Mouse (Mus musculus) kidney, embryonic 15.5 days (tissue): ENCODE data around the gene Npr2. TPM values are rescaled to one million over a fixed set of nuclear protein-coding genes. Genes with fewer than 3 reads are reported as not detected.

Experiments used
- ATAC-seq: fragments of 200-750 bp; cut with Nextera tagmentation; replicated peaks from 2 replicates; pipeline ENCODE4 v1.8.0; 2017; ENCODE audit warnings: moderate TSS enrichment; ENCODE audit not compliant: low FRiP score
- H3K27ac ChIP-seq: fragments of 300-500 bp; sonication (generic); 2 replicates; pipeline ENCODE4 v1.5.1; 2015; ENCODE audit warnings: mild to moderate bottlenecking, inconsistent platforms
- H3K27me3 ChIP-seq: fragments of 300-500 bp; sonication (generic); 2 replicates; pipeline ENCODE4 v1.6.1; 2015; ENCODE audit warnings: inconsistent platforms
- H3K36me3 ChIP-seq: fragments of 300-500 bp; sonication (generic); 2 replicates; pipeline ENCODE4 v1.6.1; 2015; ENCODE audit warnings: inconsistent platforms
- H3K4me1 ChIP-seq: fragments of 300-500 bp; sonication (generic); 2 replicates; pipeline ENCODE4 v1.6.1; 2015; ENCODE audit warnings: inconsistent platforms
- H3K4me2 ChIP-seq: fragments of 300-500 bp; sonication (generic); 2 replicates; pipeline ENCODE4 v1.6.1; 2015; ENCODE audit warnings: moderate library complexity, mild to moderate bottlenecking, inconsistent platforms
- H3K4me3 ChIP-seq: fragments of 300-500 bp; sonication (generic); replicated peaks from 2 replicates; pipeline ENCODE4 v1.5.1; 2015; ENCODE audit warnings: mild to moderate bottlenecking, inconsistent platforms
- H3K9ac ChIP-seq: fragments of 300-500 bp; sonication (generic); 2 replicates; pipeline ENCODE4 v1.6.1; 2015; ENCODE audit warnings: mild to moderate bottlenecking, inconsistent platforms
- H3K9me3 ChIP-seq: fragments of 300-500 bp; sonication (generic); replicated peaks from 2 replicates; pipeline ENCODE4 v1.6.1; 2016; ENCODE audit warnings: inconsistent platforms
- WGBS: fragments of 180-500 bp; shearing (Covaris S2); methylation state at CpG from one replicate; pipeline ENCODE4 v1.1.7; 2015; ENCODE audit warnings: mixed read lengths; 5-methylcytosine and 5-hydroxymethylcytosine counted together
- microRNA-seq: library from miRNA; unstranded; fragments of <30 nt; microRNA quantifications from one replicate; pipeline ENCODE4, GENCODE M21; 2016
- polyA plus RNA-seq: library from polyadenylated mRNA; unstranded; fragments of >200 nt; fragmentation: Nextera tagmentation; extraction: Ambion mirVana; gene quantifications from 2 replicates; pipeline ENCODE4 v1.2.1, GENCODE M21; 2015

Gene Npr2
- polyA plus RNA-seq, 1 experiment from 2014 or later = 10.2 TPM

GRCm38 (mm10) chr4:43679416-43680043, 47.8 kb downstream of the Npr2 start:
- Histone ChIP-seq H3K36me3 (peaks cover 20% of the 10 kb centered on the region; the same call in 1 of the 2 replicates), H3K27me3 (no peaks in the 10 kb centered on the region), H3K27ac (no peak overlapping the region), H3K4me3 (no peak overlapping the region), H3K4me2 (no peak overlapping the region), H3K4me1 (no peaks in the 10 kb centered on the region), H3K9ac (no peak overlapping the region), H3K9me3 (no peaks in the 10 kb centered on the region)
- ATAC-seq = no peak
- WGBS = 78% methylated on average over 7 of the region's 7 CpGs

GRCm38 (mm10) chr4:43690021-43690420, 58.3 kb downstream of the Npr2 start:
- no peak for ATAC-seq
- no peak overlapping the region for H3K9ac ChIP-seq
- WGBS = 96% methylated on average over 17 of the region's 17 CpGs

GRCm38 (mm10) chr4:43691026-43691425, 59.3 kb downstream of the Npr2 start:
- ATAC-seq = no peak
- Histone ChIP-seq H3K4me2 (no peak overlapping the region), H3K27me3 (no peaks in the 10 kb centered on the region), H3K36me3 (peaks cover 5% of the 10 kb centered on the region; the same call in 1 of the 2 replicates), H3K4me1 (no peaks in the 10 kb centered on the region), H3K9me3 (no peaks in the 10 kb centered on the region), H3K9ac (no peak overlapping the region), H3K4me3 (no peak overlapping the region), H3K27ac (no peak overlapping the region)
- 80% methylated on average over 5 of the region's 5 CpGs for WGBS

More at GRCm38 (mm10) chr4:43690021-43690420, 58.3 kb downstream of the Npr2 start:
- Histone ChIP-seq H3K36me3 (peaks cover 5% of the 10 kb centered on the region; the same call in 1 of the 2 replicates), H3K4me1 (no peaks in the 10 kb centered on the region), H3K9me3 (no peaks in the 10 kb centered on the region), H3K4me2 (no peak overlapping the region), H3K27me3 (no peaks in the 10 kb centered on the region), H3K27ac (no peak overlapping the region), H3K4me3 (no peak overlapping the region)

GRCm38 (mm10) chr4:43693806-43694241, 62.1 kb downstream of the Npr2 start:
- Histone ChIP-seq H3K9me3 (no peaks in the 10 kb centered on the region), H3K4me2 (no peak overlapping the region), H3K27ac (no peak overlapping the region), H3K36me3 (0 out of 2 replicates have a peak, but pooled peaks cover 5% of the 10 kb centered on the region), H3K9ac (no peak overlapping the region), H3K4me1 (no peaks in the 10 kb centered on the region), H3K4me3 (no peak overlapping the region), H3K27me3 (no peaks in the 10 kb centered on the region)
- WGBS = 74% methylated on average over 5 of the region's 5 CpGs
- ATAC-seq = no peak

GRCm38 (mm10) chr4:43694439-43695248, 62.9 kb downstream of the Npr2 start:
- Histone ChIP-seq H3K36me3 (0 out of 2 replicates have a peak, but pooled peaks cover 3% of the 10 kb centered on the region), H3K9ac (no peak overlapping the region), H3K9me3 (no peaks in the 10 kb centered on the region), H3K4me2 (no peak overlapping the region), H3K27me3 (no peaks in the 10 kb centered on the region), H3K4me1 (no peaks in the 10 kb centered on the region), H3K27ac (no peak overlapping the region), H3K4me3 (no peak overlapping the region)
- ATAC-seq = no peak
- whole genome bisulfite sequencing = 94% methylated on average over 1 of the region's 1 CpGs

- Histone ChIP-seq H3K9me3 (no peaks in the 10 kb centered on the region), H3K4me3 (no peak overlapping the region), H3K4me1 (no peaks in the 10 kb centered on the region), H3K27me3 (no peaks in the 10 kb centered on the region), H3K36me3 (no peaks in the 10 kb centered on the region), H3K9ac (no peak overlapping the region), H3K27ac (no peak overlapping the region), H3K4me2 (no peak overlapping the region)
- WGBS = 30% methylated on average over 9 of the region's 9 CpGs
- peak; percentile 76; the same call in 1 of the 2 replicates for ATAC-seq
Measured at GRCm38 (mm10) chr4:43695249-43695671, 63.5 kb downstream of the Npr2 start.

- WGBS = 91% methylated on average over 13 of the region's 13 CpGs
Measured at GRCm38 (mm10) chr4:43696561-43696960, 64.8 kb downstream of the Npr2 start.

GRCm38 (mm10) chr4:43700707-43701106, 69.0 kb downstream of the Npr2 start, which contains the start of gene Olfr70:
Olfr70 (minus strand) TSS chr4:43700807.
- Histone ChIP-seq H3K9me3 (no peaks in the 10 kb centered on the region), H3K9ac (no peak within 1 kb of the TSS), H3K4me2 (no peak within 1 kb of the TSS), H3K4me3 (no peak within 1 kb of the TSS), H3K27me3 (no peaks in the 10 kb centered on the region), H3K27ac (no peak within 1 kb of the TSS), H3K4me1 (0 out of 2 replicates have a peak, but pooled peaks cover 10% of the 10 kb centered on the region), H3K36me3 (no peaks in the 10 kb centered on the region)
- WGBS = 92% methylated on average over 6 of the region's 6 CpGs
- no peak for ATAC-seq

More at GRCm38 (mm10) chr4:43696561-43696960, 64.8 kb downstream of the Npr2 start:
- no peak overlapping the region for H3K4me2 ChIP-seq
- H3K27ac ChIP-seq = no peak overlapping the region
- no peak overlapping the region for H3K9ac ChIP-seq
- H3K9me3 ChIP-seq = no peaks in the 10 kb centered on the region
- H3K36me3 ChIP-seq = no peaks in the 10 kb centered on the region
- H3K27me3 ChIP-seq = no peaks in the 10 kb centered on the region
- H3K4me1 ChIP-seq = no peaks in the 10 kb centered on the region
- no peak for ATAC-seq
- no peak overlapping the region for H3K4me3 ChIP-seq

Small RNA genes within 50 kb of the gene (microRNA-seq; reads per million reads assigned to microRNA genes)
- gene Gm25262 = not detected

Other genes with a start within 250 kb of the Npr2 start
- gene Rusc2, start 250.0 kb upstream of the Npr2 start, polyA plus RNA-seq = 11.7 and 14.1 TPM in 2 replicates
- 0.27 and 0.44 TPM in 2 replicates for gene Fam166b, start 202.8 kb upstream of the Npr2 start, polyA plus RNA-seq
- gene Tesk1, start 190.0 kb upstream of the Npr2 start, polyA plus RNA-seq = 5.9 and 7.4 TPM in 2 replicates
- gene Cd72, start 177.3 kb upstream of the Npr2 start, polyA plus RNA-seq = 3.0 and 4.3 TPM in 2 replicates
- not detected in 2 replicates for gene Sit1, start 148.2 kb upstream of the Npr2 start, polyA plus RNA-seq
- gene Ccdc107, start 139.0 kb upstream of the Npr2 start, polyA plus RNA-seq = 69.5 and 72.2 TPM in 2 replicates
- 40.8 and 45.3 TPM in 2 replicates for gene Arhgef39, start 132.2 kb upstream of the Npr2 start, polyA plus RNA-seq
- 1.7 and 2.1 TPM in 2 replicates for gene Car9, start 125.0 kb upstream of the Npr2 start, polyA plus RNA-seq
- 248 and 303 TPM in 2 replicates for gene Tpm2, start 108.2 kb upstream of the Npr2 start, polyA plus RNA-seq
- 61.6 and 66.4 TPM in 2 replicates for gene Creb3, start 69.6 kb upstream of the Npr2 start, polyA plus RNA-seq
- 71.8 and 81.0 TPM in 2 replicates for gene Tln1, start 69.2 kb upstream of the Npr2 start, polyA plus RNA-seq
- 29.3 and 30.7 TPM in 2 replicates for gene Rgp1, start 53.2 kb upstream of the Npr2 start, polyA plus RNA-seq
- 20.4 and 22.7 TPM in 2 replicates for gene Gba2, start 53.1 kb upstream of the Npr2 start, polyA plus RNA-seq
- 1.3 and 2.6 TPM in 2 replicates for gene Msmp, start 47.4 kb upstream of the Npr2 start, polyA plus RNA-seq
- 1.4 and 1.7 TPM in 2 replicates for gene Spag8, start 21.7 kb downstream of the Npr2 start, polyA plus RNA-seq
- 115 and 129 TPM in 2 replicates for gene Hint2, start 24.5 kb downstream of the Npr2 start, polyA plus RNA-seq
- 2.7 and 3.6 TPM in 2 replicates for gene Tmem8b, start 37.0 kb downstream of the Npr2 start, polyA plus RNA-seq
- 2.7 and 3.3 TPM in 2 replicates for gene Fam221b, start 37.2 kb downstream of the Npr2 start, polyA plus RNA-seq
- not detected in 2 replicates for gene Olfr70, start 68.9 kb downstream of the Npr2 start, polyA plus RNA-seq
- gene Olfr71, start 78.3 kb downstream of the Npr2 start, polyA plus RNA-seq = not detected in 2 replicates
- 0.77 and 1.0 TPM in 2 replicates for gene Hrct1, start 95.3 kb downstream of the Npr2 start, polyA plus RNA-seq
- 0.12 and 0.19 TPM in 2 replicates for gene Spaar, start 98.1 kb downstream of the Npr2 start, polyA plus RNA-seq
- gene Olfr159, start 139.1 kb downstream of the Npr2 start, polyA plus RNA-seq = not detected in 2 replicates
- not detected in 2 replicates for gene Olfr156, start 192.0 kb downstream of the Npr2 start, polyA plus RNA-seq
- not detected in 2 replicates for gene Olfr157, start 208.3 kb downstream of the Npr2 start, polyA plus RNA-seq
- gene Olfr155, start 219.6 kb downstream of the Npr2 start, polyA plus RNA-seq = not detected in 2 replicates
- 24.1 and 25.0 TPM in 2 replicates for gene Reck, start 243.6 kb downstream of the Npr2 start, polyA plus RNA-seq